Mouse (Mus musculus): ENCODE measurements around the gene Nme8. TPM values are rescaled to one million over a fixed set of nuclear protein-coding genes. Genes with fewer than 3 reads are reported as not detected.

Nme8 gene
- polyA plus RNA-seq, 1 experiment from 2014 or later, result not detected

Other genes with a start within 250 kb of the Nme8 start
- 23.4 and 26.0 TPM in 2 replicates for gene Epdr1, start 77.9 kb downstream of the Nme8 start, polyA plus RNA-seq (2014; fragmentation: Nextera tagmentation; extraction: Ambion mirVana)
- 2.2 and 3.3 TPM in 2 replicates for gene Sfrp4, start 74.7 kb downstream of the Nme8 start, polyA plus RNA-seq (2014; fragmentation: Nextera tagmentation; extraction: Ambion mirVana)
- not detected in 2 replicates for gene Gpr141, start 126.5 kb upstream of the Nme8 start, polyA plus RNA-seq (2014; fragmentation: Nextera tagmentation; extraction: Ambion mirVana)